Mouse (Mus musculus): ENCODE data around the gene Emc10. TPM values are rescaled to one million over a fixed set of nuclear protein-coding genes. Genes with fewer than 3 reads are reported as not detected.
A peak's percentile ranks its signal among the peaks of the same experiment; 100 is the strongest.

Emc10 gene
- polyA plus RNA-seq, 1 experiment from 2014 or later = 138 TPM

DNA sequence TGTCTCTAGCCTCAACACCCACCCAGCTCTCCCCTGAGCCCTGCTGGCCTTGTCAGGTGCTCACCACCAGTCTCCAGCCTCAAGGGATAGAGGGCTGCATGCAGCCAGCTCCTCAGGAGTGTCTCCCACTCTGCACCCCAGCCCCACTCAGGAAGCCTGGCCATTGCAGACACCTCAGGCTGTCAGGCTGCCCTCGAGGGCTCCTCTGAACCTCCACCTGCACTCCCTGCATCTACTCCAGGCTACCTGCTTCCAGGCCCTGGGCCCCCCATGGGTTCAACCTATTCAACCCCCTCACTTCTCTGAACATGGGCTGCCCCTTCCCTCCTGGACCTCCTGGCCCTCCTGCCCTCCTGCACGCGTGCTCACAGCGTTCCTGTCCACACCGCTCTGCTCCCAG, 4.9 kb downstream of the Emc10 start:
- WGBS = 94% methylated on average over 5 of the region's 5 CpGs
- Histone ChIP-seq H3K36me3 (peaks cover 47% of the 10 kb centered on the region), H3K27ac (replicated peaks) (no peak overlapping the region), H3K9ac (replicated peaks) (no peak overlapping the region), H3K4me2 (replicated peaks) (no peak overlapping the region), H3K4me3 (no peak overlapping the region), H3K4me1 (peaks cover 24% of the 10 kb centered on the region), H3K27me3 (no peaks in the 10 kb centered on the region), H3K9me3 (no peaks in the 10 kb centered on the region)
- no peak for ATAC-seq (replicated peaks)

DNA sequence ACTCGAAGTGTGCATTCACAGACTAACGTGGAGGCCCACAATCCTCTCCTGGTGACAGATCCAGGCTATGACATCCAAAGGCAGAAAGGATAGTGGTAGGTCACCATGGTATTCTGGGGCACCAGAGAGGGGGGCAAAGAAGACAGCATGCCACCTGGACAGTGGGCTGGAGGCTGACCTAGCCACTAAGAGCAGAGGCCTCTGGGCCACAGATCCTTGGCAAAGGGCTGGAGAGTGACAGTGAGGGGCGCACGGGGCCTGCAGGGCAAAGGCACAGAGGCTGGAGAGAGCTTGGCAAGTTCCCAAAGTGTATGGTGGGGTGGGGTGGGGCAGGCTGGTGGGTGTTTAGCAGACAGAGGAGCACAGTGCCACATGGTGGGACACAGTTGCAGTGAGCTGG, 6.0 kb downstream of the Emc10 start:
- H3K9ac ChIP-seq (replicated peaks) = no peak overlapping the region
- H3K4me3 ChIP-seq = no peak overlapping the region
- H3K27ac ChIP-seq (replicated peaks) = no peak overlapping the region
- H3K36me3 ChIP-seq = peaks cover 47% of the 10 kb centered on the region
- H3K9me3 ChIP-seq = no peaks in the 10 kb centered on the region
- H3K27me3 ChIP-seq = no peaks in the 10 kb centered on the region
- H3K4me1 ChIP-seq = peaks cover 18% of the 10 kb centered on the region
- 82% methylated on average over 4 of the region's 4 CpGs for WGBS
- H3K4me2 ChIP-seq (replicated peaks) = no peak overlapping the region
- ATAC-seq (replicated peaks) = no peak

DNA sequence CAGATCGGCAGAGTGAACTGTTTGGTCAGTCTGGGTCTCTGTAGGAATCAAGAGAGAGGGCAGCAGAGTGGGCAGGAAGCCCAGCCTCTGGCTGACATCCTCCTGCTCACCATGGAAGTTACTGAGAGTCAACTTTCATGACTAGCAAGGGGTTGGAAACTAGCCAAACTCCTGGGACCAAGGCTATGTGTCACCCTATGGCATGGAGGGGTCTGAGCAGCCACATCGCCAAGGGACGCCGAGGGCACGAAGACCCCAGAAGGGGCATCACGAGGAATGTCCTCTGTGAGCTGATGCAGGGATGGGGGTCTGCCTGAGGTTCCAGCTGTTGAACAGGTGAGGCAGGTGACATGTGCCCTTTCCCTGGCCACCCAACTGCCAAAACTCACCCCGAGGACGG, 7.8 kb downstream of the Emc10 start:
- no peak for ATAC-seq (replicated peaks)
- Histone ChIP-seq H3K9me3 (no peaks in the 10 kb centered on the region), H3K36me3 (peaks cover 42% of the 10 kb centered on the region), H3K4me1 (0 out of 2 replicates have a peak, but pooled peaks cover 5% of the 10 kb centered on the region), H3K27me3 (no peaks in the 10 kb centered on the region), H3K4me2 (replicated peaks) (no peak overlapping the region), H3K27ac (replicated peaks) (no peak overlapping the region), H3K4me3 (no peak overlapping the region), H3K9ac (replicated peaks) (no peak overlapping the region)
- WGBS = 96% methylated on average over 8 of the region's 8 CpGs

DNA sequence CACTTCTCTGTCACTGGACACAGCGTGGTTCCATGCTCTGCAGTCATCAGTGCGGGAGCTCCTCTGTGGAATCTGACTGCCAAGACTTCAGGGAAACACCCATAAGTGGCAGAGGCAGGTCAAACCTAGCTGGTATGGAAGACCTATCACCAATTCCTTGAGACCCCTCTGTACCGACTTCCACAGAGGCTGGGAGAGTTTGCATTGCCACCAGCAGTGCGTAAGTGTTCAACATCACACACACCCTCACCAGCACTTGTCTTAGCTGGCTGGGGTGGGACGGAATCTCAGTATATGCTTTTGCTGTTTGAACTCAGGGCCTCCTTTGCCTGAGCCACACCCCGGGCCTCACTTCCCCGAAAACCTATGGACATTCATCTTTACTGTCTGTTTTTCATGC, 8.4 kb downstream of the Emc10 start:
- no peak overlapping the region for H3K9ac ChIP-seq (replicated peaks)
- H3K9me3 ChIP-seq = no peaks in the 10 kb centered on the region
- H3K4me1 ChIP-seq = 0 out of 2 replicates have a peak, but pooled peaks cover 1% of the 10 kb centered on the region
- H3K4me2 ChIP-seq (replicated peaks) = no peak overlapping the region
- no peaks in the 10 kb centered on the region for H3K27me3 ChIP-seq
- peaks cover 40% of the 10 kb centered on the region for H3K36me3 ChIP-seq
- H3K4me3 ChIP-seq = no peak overlapping the region
- ATAC-seq (replicated peaks) = no peak
- no peak overlapping the region for H3K27ac ChIP-seq (replicated peaks)
- WGBS = 87% methylated on average over 7 of the region's 7 CpGs

- WGBS = 63% methylated on average over 13 of the region's 13 CpGs
- Histone ChIP-seq H3K9me3 (no peaks in the 10 kb centered on the region), H3K27me3 (peaks cover 7% of the 10 kb centered on the region), H3K4me3 (no peak overlapping the region), H3K36me3 (peaks cover 33% of the 10 kb centered on the region), H3K4me1 (no peaks in the 10 kb centered on the region), H3K9ac (replicated peaks) (no peak overlapping the region), H3K27ac (replicated peaks) (no peak overlapping the region), H3K4me2 (replicated peaks) (no peak overlapping the region)
- ATAC-seq (replicated peaks) = no peak
Measured at GRCm38 (mm10) chr7:44486927-44487575, 9.3 kb downstream of the Emc10 start.

- H3K9ac ChIP-seq (replicated peaks) = no peak overlapping the region
- H3K36me3 ChIP-seq = peaks cover 21% of the 10 kb centered on the region
- H3K27ac ChIP-seq (replicated peaks) = no peak overlapping the region
- H3K9me3 ChIP-seq = no peaks in the 10 kb centered on the region
- peaks cover 10% of the 10 kb centered on the region for H3K27me3 ChIP-seq
- no peaks in the 10 kb centered on the region for H3K4me1 ChIP-seq
- no peak overlapping the region for H3K4me3 ChIP-seq
- 74% methylated on average over 7 of the region's 7 CpGs for WGBS
- ATAC-seq (replicated peaks) = no peak
- no peak overlapping the region for H3K4me2 ChIP-seq (replicated peaks)
Measured at GRCm38 (mm10) chr7:44485572-44486195, 10.6 kb downstream of the Emc10 start.

DNA sequence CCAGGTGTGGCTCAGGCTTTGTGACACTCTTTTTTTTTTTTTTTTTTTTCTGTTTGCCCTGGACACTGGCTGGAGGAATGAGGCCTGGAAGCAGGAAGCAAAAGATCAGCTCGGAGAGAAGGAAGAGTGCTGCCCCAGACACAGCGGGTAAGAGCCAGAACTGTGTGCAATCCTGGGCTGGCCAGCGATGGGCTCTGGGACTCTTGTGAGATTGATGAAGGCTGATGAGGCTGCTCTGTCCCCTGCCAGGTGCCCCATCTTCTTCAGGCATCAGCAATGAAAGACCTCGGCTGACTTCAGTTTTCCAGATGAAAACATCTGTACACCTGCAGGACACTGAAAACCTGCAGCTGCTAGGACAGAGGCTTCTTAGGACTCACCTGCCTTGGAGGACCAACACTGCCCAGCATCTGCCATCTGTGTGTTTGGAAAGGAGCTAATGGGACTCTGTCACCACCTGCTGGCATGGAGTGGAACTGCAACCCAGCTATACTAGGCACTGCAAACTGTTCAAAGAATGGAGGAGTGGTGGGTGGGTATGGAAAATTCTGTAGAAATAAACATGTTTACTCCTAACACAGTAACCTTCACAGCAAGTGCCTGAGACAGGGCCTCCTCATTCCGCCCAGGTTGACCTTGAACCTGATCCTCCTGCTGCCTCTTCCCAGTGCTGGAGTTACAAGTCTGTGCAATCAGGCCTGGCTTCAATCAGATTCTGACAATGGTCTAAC, 11.3 kb downstream of the Emc10 start:
- H3K9ac ChIP-seq (replicated peaks) = no peak overlapping the region
- peak; percentile 82 for ATAC-seq (replicated peaks)
- whole genome bisulfite sequencing = 42% methylated on average over 5 of the region's 5 CpGs
- peaks cover 14% of the 10 kb centered on the region for H3K27me3 ChIP-seq
- peaks cover 14% of the 10 kb centered on the region for H3K36me3 ChIP-seq
- H3K4me1 ChIP-seq = no peaks in the 10 kb centered on the region
- no peaks in the 10 kb centered on the region for H3K9me3 ChIP-seq
- H3K4me3 ChIP-seq = no peak overlapping the region
- no peak overlapping the region for H3K4me2 ChIP-seq (replicated peaks)
- peak overlapping the region; percentile 46; the same call in 1 of the 2 replicates for H3K27ac ChIP-seq (replicated peaks)

DNA sequence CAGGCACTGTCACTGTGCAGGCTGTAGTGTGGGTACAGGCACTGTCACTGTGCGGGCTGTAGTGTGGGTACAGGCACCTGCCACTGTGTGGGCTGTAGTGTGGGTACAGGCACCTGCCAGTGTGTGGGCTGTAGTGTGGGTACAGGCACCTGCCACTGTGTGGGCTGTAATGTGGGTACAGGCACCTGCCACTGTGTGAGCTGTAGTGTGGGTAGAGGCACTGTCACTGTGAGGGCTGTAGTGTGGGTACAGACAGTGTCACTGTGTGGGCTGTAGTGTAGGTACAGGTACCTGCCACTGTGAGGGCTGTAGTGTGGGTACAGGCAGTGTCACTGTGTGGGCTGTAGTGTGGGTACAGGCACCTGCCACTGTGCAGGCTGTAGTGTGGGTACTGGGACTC, 12.2 kb downstream of the Emc10 start:
- Histone ChIP-seq H3K4me3 (no peak overlapping the region), H3K36me3 (peaks cover 9% of the 10 kb centered on the region), H3K9ac (replicated peaks) (no peak overlapping the region), H3K4me1 (no peaks in the 10 kb centered on the region), H3K4me2 (replicated peaks) (no peak overlapping the region), H3K27ac (replicated peaks) (no peak overlapping the region), H3K9me3 (no peaks in the 10 kb centered on the region), H3K27me3 (peaks cover 19% of the 10 kb centered on the region)
- 92% methylated on average over 1 of the region's 1 CpGs for WGBS
- no peak for ATAC-seq (replicated peaks)

DNA sequence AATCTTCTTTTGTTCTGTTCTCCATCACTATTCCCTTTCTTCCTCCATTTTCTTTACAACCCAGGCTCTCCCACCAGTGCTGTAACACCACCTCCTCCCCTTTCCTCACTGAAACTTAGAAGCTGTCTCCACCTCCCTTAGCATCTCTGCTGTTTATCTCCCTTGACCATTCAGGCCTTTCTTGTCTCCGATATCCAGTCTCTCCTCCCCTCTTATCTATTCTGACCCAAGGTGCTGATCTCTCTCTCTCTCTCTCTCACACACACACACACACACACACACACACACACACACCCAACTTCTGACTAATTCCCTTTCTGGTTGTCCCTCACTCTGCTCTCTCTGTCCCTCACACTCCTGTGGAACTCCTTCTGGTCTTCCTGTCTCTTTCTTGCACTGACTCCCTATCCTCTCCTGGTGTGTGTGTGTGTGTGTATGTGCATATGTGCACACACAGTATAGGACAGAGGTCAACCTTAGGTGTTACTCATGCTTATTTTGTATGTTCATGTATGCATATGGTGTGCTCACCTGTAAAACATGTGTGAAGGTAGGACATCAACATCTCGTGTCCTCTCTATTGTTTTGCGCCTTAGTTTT, 13.4 kb downstream of the Emc10 start:
- Histone ChIP-seq H3K27me3 (peaks cover 20% of the 10 kb centered on the region), H3K4me2 (replicated peaks) (no peak overlapping the region), H3K9ac (replicated peaks) (no peak overlapping the region), H3K4me1 (no peaks in the 10 kb centered on the region), H3K36me3 (no peaks in the 10 kb centered on the region), H3K27ac (replicated peaks) (no peak overlapping the region), H3K4me3 (no peak overlapping the region), H3K9me3 (no peaks in the 10 kb centered on the region)
- no peak for ATAC-seq (replicated peaks)
- WGBS = 84% methylated on average over 3 of the region's 3 CpGs

DNA sequence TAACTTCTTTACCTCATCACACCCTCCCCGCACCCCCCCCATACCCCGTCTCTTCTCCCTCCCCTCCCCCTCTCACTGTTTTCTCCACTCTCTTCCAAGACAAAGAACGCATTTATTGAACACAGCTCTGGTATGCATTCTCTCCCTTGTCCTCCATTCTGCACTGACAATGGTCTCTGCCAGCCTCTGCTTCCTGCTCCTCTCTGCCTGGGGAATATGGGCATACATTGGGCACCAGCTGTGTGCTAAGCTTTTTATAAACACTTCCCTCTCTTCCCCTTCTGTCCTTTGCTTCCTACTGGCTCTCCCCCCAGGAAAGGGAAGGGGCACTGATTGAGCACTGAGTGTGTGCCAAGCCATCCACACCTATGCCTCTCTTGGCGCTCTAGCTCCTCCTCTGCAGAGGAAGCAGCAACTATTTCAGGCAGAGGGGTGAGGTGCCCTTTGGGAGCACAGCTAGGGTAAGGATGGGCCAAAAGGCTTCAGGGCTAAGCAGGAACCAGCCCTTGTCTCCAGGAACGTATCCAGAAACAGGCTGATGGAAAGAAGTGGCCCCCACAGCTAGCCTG, 21.2 kb downstream of the Emc10 start:
- H3K4me1 ChIP-seq = peaks cover 27% of the 10 kb centered on the region

DNA sequence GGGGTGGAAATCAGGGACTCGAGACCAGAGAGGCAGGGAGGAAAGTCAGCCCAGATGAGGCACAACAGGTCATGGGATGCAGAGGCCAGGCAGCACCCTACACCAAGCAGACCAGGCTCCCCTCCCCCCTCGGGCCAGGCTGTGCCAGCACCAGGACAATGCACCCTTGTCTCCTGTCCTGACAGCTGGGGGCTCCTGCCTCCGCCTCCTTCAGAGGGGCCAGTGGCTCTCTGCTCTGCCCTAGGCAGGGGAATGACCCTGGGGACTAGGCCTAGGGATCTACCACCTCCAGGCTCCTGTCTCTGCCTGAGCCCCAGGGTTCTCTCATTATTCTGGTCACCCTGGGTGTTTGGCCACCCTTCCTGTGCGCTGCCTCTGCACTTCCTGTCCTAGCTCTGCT, 21.9 kb downstream of the Emc10 start:
- no peak overlapping the region for H3K4me2 ChIP-seq (replicated peaks)

More for the DNA sequence above, 21.2 kb downstream of the Emc10 start:
- Histone ChIP-seq H3K4me3 (no peak overlapping the region), H3K4me2 (replicated peaks) (no peak overlapping the region), H3K27me3 (peaks cover 15% of the 10 kb centered on the region), H3K36me3 (no peaks in the 10 kb centered on the region), H3K9ac (replicated peaks) (no peak overlapping the region), H3K27ac (replicated peaks) (peak overlapping the region; percentile 40; the same call in 1 of the 2 replicates), H3K9me3 (no peaks in the 10 kb centered on the region)
- 31% methylated on average over 5 of the region's 5 CpGs for WGBS
- ATAC-seq (replicated peaks) = peak; percentile 33; the same call in 1 of the 2 replicates

More for the DNA sequence above, 21.9 kb downstream of the Emc10 start:
- H3K9me3 ChIP-seq = no peaks in the 10 kb centered on the region
- H3K4me1 ChIP-seq = peaks cover 31% of the 10 kb centered on the region
- 13% methylated on average over 4 of the region's 4 CpGs for WGBS
- no peaks in the 10 kb centered on the region for H3K36me3 ChIP-seq
- peak; percentile 65 for ATAC-seq (replicated peaks)
- no peak overlapping the region for H3K4me3 ChIP-seq
- H3K27me3 ChIP-seq = peaks cover 12% of the 10 kb centered on the region
- peak overlapping the region; percentile 40 for H3K27ac ChIP-seq (replicated peaks)
- H3K9ac ChIP-seq (replicated peaks) = peak overlapping the region; percentile 3; the same call in 1 of the 2 replicates
